Mouse (Mus musculus) liver, postnatal 0 days (tissue): ENCODE data around the gene Rab3c. TPM values are rescaled to one million over a fixed set of nuclear protein-coding genes. Genes with fewer than 3 reads are reported as not detected.
A peak's percentile ranks its signal among the peaks of the same experiment; 100 is the strongest.

Experiments
- ATAC-seq: fragments of 200-750 bp; cut with Nextera tagmentation; 2 replicates; pipeline ENCODE4 v1.8.0; 2017; ENCODE audit warnings: mild to moderate bottlenecking, moderate library complexity
- DNase-seq: peaks from one replicate; pipeline ENCODE4 v3.0.0-alpha.2; 2016
- H3K27ac ChIP-seq: fragments of 300-500 bp; sonication (generic); 2 replicates; pipeline ENCODE4 v1.5.1; 2014; ENCODE audit warnings: antibody characterized with exemption, moderate library complexity, mild to moderate bottlenecking, low read depth
- H3K27me3 ChIP-seq: fragments of 300-500 bp; sonication (generic); 2 replicates; pipeline ENCODE4 v1.6.1; 2014; ENCODE audit warnings: low read length, control low read depth, mixed read lengths; ENCODE audit not compliant: insufficient read depth
- H3K36me3 ChIP-seq: fragments of 300-500 bp; sonication (generic); replicated peaks from 2 replicates; pipeline ENCODE4 v1.6.1; 2014; ENCODE audit warnings: mild to moderate bottlenecking, control low read depth, low read length, moderate library complexity, mixed read lengths; ENCODE audit not compliant: insufficient read depth
- H3K4me1 ChIP-seq: fragments of 300-500 bp; sonication (generic); 2 replicates; pipeline ENCODE4 v1.6.1; 2014; ENCODE audit warnings: antibody characterized with exemption, mild to moderate bottlenecking, control low read depth; ENCODE audit not compliant: insufficient read depth
- H3K4me2 ChIP-seq: fragments of 300-500 bp; sonication (generic); 2 replicates; pipeline ENCODE4 v1.6.1; 2014; ENCODE audit warnings: low read depth, mild to moderate bottlenecking, low read length, moderate library complexity, mixed read lengths
- H3K4me3 ChIP-seq: fragments of 300-500 bp; sonication (generic); 2 replicates; pipeline ENCODE4 v1.5.1; 2014; ENCODE audit warnings: low read depth, low read length
- H3K9ac ChIP-seq: fragments of 300-500 bp; sonication (generic); replicated peaks from 2 replicates; pipeline ENCODE4 v1.6.1; 2014; ENCODE audit warnings: mild to moderate bottlenecking, moderate library complexity
- H3K9me3 ChIP-seq: fragments of 300-500 bp; sonication (generic); 2 replicates; pipeline ENCODE4 v1.6.1; 2016; ENCODE audit warnings: mild to moderate bottlenecking, control low read depth, low read length, mixed read lengths
- CTCF ChIP-seq: sonication (generic); IDR thresholded peaks from 2 replicates; pipeline ENCODE4 v1.5.1; 2016; ENCODE audit warnings: antibody characterized with exemption, low read depth
- EP300 ChIP-seq: IDR thresholded peaks from 2 replicates; pipeline ENCODE4 v1.6.1; 2016; ENCODE audit warnings: antibody characterized with exemption, low read depth, mild to moderate bottlenecking
- WGBS: fragments of 180-500 bp; shearing (Covaris S2); extraction: QIAGEN DNeasy Blood & Tissue Kit; methylation state at CpG from one replicate; pipeline ENCODE4 v1.1.7; 2014; ENCODE audit not compliant: insufficient replicate concordance; 5-methylcytosine and 5-hydroxymethylcytosine counted together
- polyA plus RNA-seq: library from polyadenylated mRNA; unstranded; fragments of >200 nt; fragmentation: Nextera tagmentation; extraction: Ambion mirVana; gene quantifications from 2 replicates; pipeline ENCODE4 v1.2.1, GENCODE M21; 2015

The Rab3c gene
- polyA plus RNA-seq, 1 experiment from 2014 or later = not detected

- H3K4me1 ChIP-seq = peaks cover 10% of the 10 kb centered on the region
- no peak overlapping the region for H3K9ac ChIP-seq
- DNase-seq (peak; percentile 29), ATAC-seq (peak; percentile 78)
- H3K27me3 ChIP-seq = peaks cover 10% of the 10 kb centered on the region; the same call in 1 of the 2 replicates
- peaks cover 3% of the 10 kb centered on the region for H3K9me3 ChIP-seq
- peak overlapping the region; percentile 68 for H3K4me2 ChIP-seq
- H3K4me3 ChIP-seq = peak overlapping the region; percentile 25
- H3K36me3 ChIP-seq = no peaks in the 10 kb centered on the region
- WGBS = under 1% methylated on average over 24 of the region's 24 CpGs
- TF ChIP-seq EP300 = no peak
- TF ChIP-seq CTCF = no peak
- H3K27ac ChIP-seq = no peak overlapping the region
Measured at GRCm38 (mm10) chr13:110280028-110280562, 701 bp downstream of the Rab3c start.

GRCm38 (mm10) chr13:110278976-110279736, 1.6 kb downstream of the Rab3c start:
- Histone ChIP-seq H3K27me3 (peaks cover 10% of the 10 kb centered on the region; the same call in 1 of the 2 replicates), H3K36me3 (no peaks in the 10 kb centered on the region), H3K4me2 (no peak overlapping the region), H3K4me1 (peaks cover 10% of the 10 kb centered on the region), H3K4me3 (no peak overlapping the region), H3K9me3 (peaks cover 3% of the 10 kb centered on the region), H3K27ac (no peak overlapping the region), H3K9ac (no peak overlapping the region)
- DNase-seq (no peak), ATAC-seq (no peak)
- WGBS = 52% methylated on average over 9 of the region's 9 CpGs
- no peak for TF ChIP-seq CTCF
- TF ChIP-seq EP300 = no peak

- H3K4me1 ChIP-seq = peaks cover 10% of the 10 kb centered on the region
- H3K27ac ChIP-seq = no peak overlapping the region
- H3K9me3 ChIP-seq = peaks cover 3% of the 10 kb centered on the region
- no peak overlapping the region for H3K4me2 ChIP-seq
- H3K9ac ChIP-seq = no peak overlapping the region
- no peak for ATAC-seq
- H3K4me3 ChIP-seq = no peak overlapping the region
- DNase-seq = no peak
- H3K36me3 ChIP-seq = no peaks in the 10 kb centered on the region
- TF ChIP-seq CTCF = no peak
- no peak for TF ChIP-seq EP300
- peaks cover 10% of the 10 kb centered on the region; the same call in 1 of the 2 replicates for H3K27me3 ChIP-seq
Measured at GRCm38 (mm10) chr13:110277709-110278108, 3.1 kb downstream of the Rab3c start.

- TF ChIP-seq EP300 = no peak
- H3K27ac ChIP-seq = no peak overlapping the region
- 67% methylated on average over 3 of the region's 3 CpGs for WGBS
- H3K4me3 ChIP-seq = no peak overlapping the region
- no peak overlapping the region for H3K9ac ChIP-seq
- H3K4me2 ChIP-seq = no peak overlapping the region
- peaks cover 5% of the 10 kb centered on the region; the same call in 1 of the 2 replicates for H3K27me3 ChIP-seq
- peaks cover 6% of the 10 kb centered on the region; the same call in 1 of the 2 replicates for H3K4me1 ChIP-seq
- ATAC-seq (no peak), DNase-seq (no peak)
- no peaks in the 10 kb centered on the region for H3K9me3 ChIP-seq
- H3K36me3 ChIP-seq = no peaks in the 10 kb centered on the region
Measured at GRCm38 (mm10) chr13:110275471-110275870, 5.3 kb downstream of the Rab3c start.

GRCm38 (mm10) chr13:110260649-110261048, 20.1 kb downstream of the Rab3c start:
- WGBS = 43% methylated on average over 1 of the region's 1 CpGs
- TF ChIP-seq CTCF (no peak), EP300 (no peak)

GRCm38 (mm10) chr13:110251453-110251852, 29.3 kb downstream of the Rab3c start:
- H3K27me3 ChIP-seq = no peaks in the 10 kb centered on the region
- TF ChIP-seq EP300 (no peak), CTCF (no peak)
- no peak for DNase-seq
- no peak overlapping the region for H3K4me3 ChIP-seq
- 84% methylated on average over 5 of the region's 5 CpGs for WGBS
- no peaks in the 10 kb centered on the region for H3K36me3 ChIP-seq
- H3K27ac ChIP-seq = no peak overlapping the region
- H3K4me1 ChIP-seq = no peaks in the 10 kb centered on the region
- no peak for ATAC-seq
- H3K4me2 ChIP-seq = no peak overlapping the region
- no peak overlapping the region for H3K9ac ChIP-seq
- no peaks in the 10 kb centered on the region for H3K9me3 ChIP-seq

More at GRCm38 (mm10) chr13:110260649-110261048, 20.1 kb downstream of the Rab3c start:
- DNase-seq (no peak), ATAC-seq (no peak)
- H3K27me3 ChIP-seq = no peaks in the 10 kb centered on the region
- no peak overlapping the region for H3K4me3 ChIP-seq
- H3K4me2 ChIP-seq = no peak overlapping the region
- no peaks in the 10 kb centered on the region for H3K9me3 ChIP-seq
- no peak overlapping the region for H3K27ac ChIP-seq
- H3K9ac ChIP-seq = no peak overlapping the region
- H3K36me3 ChIP-seq = no peaks in the 10 kb centered on the region
- H3K4me1 ChIP-seq = no peaks in the 10 kb centered on the region
